Mouse (Mus musculus): ENCODE data around the gene Sh3bgr. TPM values are rescaled to one million over a fixed set of nuclear protein-coding genes. Genes with fewer than 3 reads are reported as not detected.

Sh3bgr gene
- polyA plus RNA-seq (2012; rRNA removed) = 0.16 and 0.31 TPM in 2 replicates

DNA sequence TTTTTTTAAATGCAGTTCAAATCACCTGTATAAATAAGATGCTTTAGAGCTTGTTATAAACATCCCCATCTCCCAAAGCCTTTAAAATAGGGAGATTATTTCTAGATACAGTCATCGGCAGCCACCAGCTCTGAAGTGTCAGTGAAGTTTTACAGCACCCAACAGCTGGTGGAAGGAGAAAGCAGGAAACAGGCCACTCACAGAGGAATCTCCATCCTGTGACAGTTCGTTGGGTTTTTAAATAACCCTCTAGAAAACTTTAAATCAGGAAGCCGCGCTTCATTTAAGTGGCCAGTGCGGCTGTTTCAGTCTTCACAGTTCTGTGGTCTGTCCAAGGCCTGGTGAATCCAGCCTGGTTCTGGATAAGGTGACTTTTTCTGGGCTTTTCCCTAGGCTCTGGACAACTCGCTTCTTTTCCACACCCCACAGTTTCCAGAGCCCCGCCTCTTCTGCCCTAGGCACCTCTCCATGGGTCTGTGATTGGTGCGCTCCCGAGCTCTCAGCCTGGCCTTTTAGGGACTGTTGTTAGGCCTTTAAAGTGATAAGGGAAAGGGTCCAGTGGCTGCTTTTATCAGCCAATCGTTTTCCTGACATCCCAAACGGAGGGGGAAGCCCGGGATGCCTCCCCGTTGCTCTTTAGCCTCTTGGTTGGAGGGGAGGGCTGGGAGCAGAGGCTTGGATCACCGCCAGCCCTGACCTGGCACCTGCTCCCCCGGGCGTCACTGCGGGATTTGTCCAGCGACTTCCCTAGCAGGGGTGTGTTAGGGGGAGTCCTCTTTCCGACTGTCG is at the start of gene Sh3bgr:
Sh3bgr (plus strand) TSS at position 538 of the 789 bp plus-strand sequence.

DNA sequence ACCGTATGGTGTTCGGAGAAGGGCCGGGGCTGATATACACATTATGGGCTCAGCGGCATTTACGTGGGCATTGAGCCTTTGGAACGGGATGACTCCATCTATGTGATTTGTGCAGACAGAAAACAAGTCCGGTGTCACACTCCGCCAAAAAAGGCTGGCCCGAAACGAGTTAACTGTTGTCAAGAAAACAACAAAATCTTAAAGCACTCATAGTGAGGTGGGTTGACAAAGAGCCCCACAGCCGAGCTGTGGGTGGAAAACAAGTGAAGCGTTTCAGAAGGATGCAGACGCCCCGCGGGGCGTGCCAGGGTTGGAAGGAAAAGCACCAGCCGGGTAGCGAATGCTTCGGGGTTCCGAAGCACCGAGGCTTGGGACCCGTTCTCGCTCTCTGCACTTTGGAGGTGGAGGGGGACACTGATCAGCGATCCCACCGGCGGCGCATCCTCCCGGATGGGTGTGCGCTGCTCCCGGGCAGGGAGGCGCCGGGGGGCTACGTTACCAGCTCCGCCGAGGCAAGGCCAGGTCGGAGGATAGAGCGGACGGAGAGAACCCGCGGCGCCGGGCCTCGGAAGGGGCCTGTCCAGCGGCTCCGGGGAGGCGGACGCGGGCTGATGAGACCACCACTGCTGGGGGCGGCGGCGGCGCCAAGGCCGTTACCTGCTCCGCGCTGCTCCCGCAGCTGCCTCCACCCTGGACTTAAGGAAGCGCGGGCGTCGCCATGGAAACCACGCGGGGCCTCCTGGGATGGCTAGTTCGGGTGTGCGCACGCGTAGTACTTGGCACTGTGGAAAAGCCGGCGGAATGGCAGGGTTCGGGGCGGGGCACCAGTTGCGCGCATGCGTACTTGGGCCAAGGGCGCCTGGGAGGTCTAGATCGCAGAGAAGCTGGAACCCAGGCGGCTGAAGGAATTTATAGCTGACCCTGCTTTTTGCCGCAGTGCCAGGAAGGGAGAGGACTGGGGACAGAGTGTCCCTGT is 8.4 kb upstream of the Sh3bgr start, which contains the start of gene Lca5l:
Lca5l (minus strand) TSS at position 741 of the 976 bp plus-strand sequence.

DNA sequence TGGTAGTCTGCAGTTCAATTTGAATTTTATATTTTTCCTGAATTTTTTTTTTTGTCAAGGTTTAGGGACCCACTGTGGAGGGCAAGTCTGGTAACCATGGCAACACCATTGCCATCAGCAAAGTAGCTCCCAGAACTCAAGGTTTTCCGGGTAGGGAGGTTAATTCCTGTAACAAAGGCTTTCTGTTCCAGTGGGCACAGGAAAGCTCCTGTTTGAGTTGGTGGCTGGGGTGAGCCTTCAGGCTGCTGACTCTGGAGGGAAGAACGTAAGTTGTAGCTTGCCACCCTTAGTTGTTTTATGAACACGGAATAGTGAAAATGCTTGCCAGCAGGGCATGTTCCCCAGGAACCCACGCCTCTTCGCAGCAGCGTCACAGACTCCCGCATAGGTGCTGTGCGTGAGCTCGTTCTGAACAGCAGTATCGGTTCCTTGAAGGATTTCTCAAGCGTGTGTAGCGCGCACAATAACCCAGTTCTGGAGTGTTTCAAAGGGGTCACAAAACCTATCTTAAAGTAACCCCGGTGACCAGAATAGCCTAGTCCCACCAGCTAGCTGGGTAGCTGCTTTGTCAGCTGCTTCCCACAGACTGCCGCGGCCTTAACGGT is 35.2 kb downstream of the Sh3bgr start, which contains the start of gene B3galt5:
B3galt5 (plus strand) TSS at position 436 of the 605 bp plus-strand sequence.

Other genes starting within 250 kb of the Sh3bgr start
- 29.1 and 29.8 TPM in 2 replicates for gene Psmg1, start 209.5 kb upstream of the Sh3bgr start, polyA plus RNA-seq (2012; rRNA removed)
- gene Brwd1, start 117.9 kb upstream of the Sh3bgr start, polyA plus RNA-seq (2012; rRNA removed) = 12.1 and 12.4 TPM in 2 replicates
- gene Hmgn1, start 72.7 kb upstream of the Sh3bgr start, polyA plus RNA-seq (2012; rRNA removed) = 45.4 and 48.2 TPM in 2 replicates
- gene Wrb, start 55.0 kb upstream of the Sh3bgr start, polyA plus RNA-seq (2012; rRNA removed) = 5.6 and 7.6 TPM in 2 replicates
- 0.06 and 0.08 TPM in 2 replicates for gene Lca5l, start 8.2 kb upstream of the Sh3bgr start, polyA plus RNA-seq (2012; rRNA removed)
- gene B3galt5, start 35.4 kb downstream of the Sh3bgr start, polyA plus RNA-seq (2012; rRNA removed) = 0.05 TPM in 2 replicates
- gene Itgb2l, start 243.2 kb downstream of the Sh3bgr start, polyA plus RNA-seq (2012; rRNA removed) = 13.0 and 18.2 TPM in 2 replicates

Measured in liver, embryonic 18 days (tissue).